Mouse (Mus musculus): ENCODE data around the gene Ctrc. TPM values are rescaled to one million over a fixed set of nuclear protein-coding genes. Genes with fewer than 3 reads are reported as not detected.

Gene Ctrc
- polyA plus RNA-seq, 1 experiment from 2014 or later = not detected

DNA sequence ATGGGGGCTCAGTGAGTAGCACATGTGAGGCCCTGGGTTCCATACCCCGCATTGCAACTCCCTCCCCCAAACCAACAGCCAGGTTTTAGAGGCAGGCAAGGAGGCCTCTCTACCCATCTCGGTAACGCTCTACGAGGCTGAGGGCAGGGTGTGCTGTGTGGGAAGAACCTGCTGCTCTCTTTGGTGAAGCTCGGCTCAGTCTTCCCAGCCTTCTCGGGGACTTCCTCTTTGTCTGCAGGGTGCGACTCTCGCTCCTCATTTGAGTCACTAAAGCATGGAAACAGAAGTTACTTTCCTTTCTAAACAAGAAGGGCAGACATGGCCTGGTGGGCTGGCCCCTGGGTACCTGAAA lies 79.9 kb downstream of the Ctrc start:
- Histone ChIP-seq H3K9ac (ENCODE audit: low read depth, low read length) (no peak overlapping the region), H3K4me2 (ENCODE audit: low read depth, low read length) (peak overlapping the region; percentile 41), H3K27me3 (replicated peaks; ENCODE audit: control insufficient read depth, insufficient read depth, low read length) (no peaks in the 10 kb centered on the region), H3K36me3 (ENCODE audit: control insufficient read depth, insufficient read depth, low read length) (peaks cover 86% of the 10 kb centered on the region), H3K27ac (replicated peaks; ENCODE audit: low read depth, low read length) (peak overlapping the region; percentile 95), H3K4me1 (ENCODE audit: control insufficient read depth, insufficient read depth, low read length) (peaks cover 21% of the 10 kb centered on the region), H3K9me3 (ENCODE audit: control insufficient read depth, low read length) (no peaks in the 10 kb centered on the region), H3K4me3 (ENCODE audit: low read depth, low read length) (no peak overlapping the region)
- ATAC-seq (ENCODE audit: low read depth) = no peak
- DNase-seq (ENCODE audit: low spot score) = no peak
- WGBS = 63% methylated on average over 8 of the region's 8 CpGs

DNA sequence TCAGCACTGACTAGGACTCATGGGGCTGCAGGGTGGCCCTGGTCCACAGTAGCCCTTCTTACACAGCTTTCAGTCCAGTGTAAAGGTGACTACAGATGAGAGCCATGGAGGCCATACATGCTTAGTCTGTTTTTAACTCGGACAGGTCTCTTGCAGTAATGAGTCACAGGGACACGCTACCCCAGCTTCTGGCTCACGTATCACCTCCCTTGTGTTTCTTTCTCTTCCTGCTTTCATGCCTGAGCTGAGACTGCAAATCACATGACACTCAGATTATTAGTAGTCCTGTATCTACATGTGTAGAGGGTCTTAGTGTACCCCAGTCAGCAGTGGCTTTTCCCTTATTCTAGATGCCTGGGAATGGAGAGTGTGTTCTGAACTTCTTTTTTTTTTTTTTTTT lies 81.2 kb downstream of the Ctrc start:
- WGBS = 88% methylated on average over 3 of the region's 3 CpGs
- Histone ChIP-seq H3K9me3 (ENCODE audit: control insufficient read depth, low read length) (no peaks in the 10 kb centered on the region), H3K27ac (replicated peaks; ENCODE audit: low read depth, low read length) (no peak overlapping the region), H3K4me3 (ENCODE audit: low read depth, low read length) (no peak overlapping the region), H3K4me2 (ENCODE audit: low read depth, low read length) (no peak overlapping the region), H3K36me3 (ENCODE audit: control insufficient read depth, insufficient read depth, low read length) (peaks cover 76% of the 10 kb centered on the region), H3K4me1 (ENCODE audit: control insufficient read depth, insufficient read depth, low read length) (peaks cover 21% of the 10 kb centered on the region), H3K27me3 (replicated peaks; ENCODE audit: control insufficient read depth, insufficient read depth, low read length) (no peaks in the 10 kb centered on the region), H3K9ac (ENCODE audit: low read depth, low read length) (no peak overlapping the region)
- DNase-seq (ENCODE audit: low spot score) (no peak), ATAC-seq (ENCODE audit: low read depth) (no peak)

Other genes starting within 250 kb of the Ctrc start
- gene Fblim1, start 240.3 kb downstream of the Ctrc start, polyA plus RNA-seq (2014; fragmentation: Nextera tagmentation; extraction: Ambion mirVana) = 22.8 and 27.7 TPM in 2 replicates
- 0.17 and 0.41 TPM in 2 replicates for gene Tmem82, start 227.7 kb downstream of the Ctrc start, polyA plus RNA-seq (2014; fragmentation: Nextera tagmentation; extraction: Ambion mirVana)
- gene Slc25a34, start 222.5 kb downstream of the Ctrc start, polyA plus RNA-seq (2014; fragmentation: Nextera tagmentation; extraction: Ambion mirVana) = 0.08 TPM in 1 of 2 replicates, not detected in the other
- 3.7 and 4.5 TPM in 2 replicates for gene Plekhm2, start 181.5 kb downstream of the Ctrc start, polyA plus RNA-seq (2014; fragmentation: Nextera tagmentation; extraction: Ambion mirVana)
- 1.9 and 2.7 TPM in 2 replicates for gene Rsc1a1, start 160.8 kb downstream of the Ctrc start, polyA plus RNA-seq (2014; fragmentation: Nextera tagmentation; extraction: Ambion mirVana)
- 18.8 and 19.4 TPM in 2 replicates for gene Ddi2, start 122.9 kb downstream of the Ctrc start, polyA plus RNA-seq (2014; fragmentation: Nextera tagmentation; extraction: Ambion mirVana)
- gene Agmat, start 99.7 kb downstream of the Ctrc start, polyA plus RNA-seq (2014; fragmentation: Nextera tagmentation; extraction: Ambion mirVana) = 0.13 and 0.29 TPM in 2 replicates
- gene Dnajc16, start 55.4 kb downstream of the Ctrc start, polyA plus RNA-seq (2014; fragmentation: Nextera tagmentation; extraction: Ambion mirVana) = 3.1 and 4.0 TPM in 2 replicates
- 10.3 and 14.2 TPM in 2 replicates for gene Casp9, start 52.7 kb downstream of the Ctrc start, polyA plus RNA-seq (2014; fragmentation: Nextera tagmentation; extraction: Ambion mirVana)
- not detected in 2 replicates for gene Cela2a, start 20.2 kb downstream of the Ctrc start, polyA plus RNA-seq (2014; fragmentation: Nextera tagmentation; extraction: Ambion mirVana)
- gene Efhd2, start 28.6 kb upstream of the Ctrc start, polyA plus RNA-seq (2014; fragmentation: Nextera tagmentation; extraction: Ambion mirVana) = 61.6 and 62.1 TPM in 2 replicates
- gene Fhad1, start 168.7 kb upstream of the Ctrc start, polyA plus RNA-seq (2014; fragmentation: Nextera tagmentation; extraction: Ambion mirVana) = 5.9 and 6.8 TPM in 2 replicates
- gene Tmem51, start 237.9 kb upstream of the Ctrc start, polyA plus RNA-seq (2014; fragmentation: Nextera tagmentation; extraction: Ambion mirVana) = 14.6 and 14.9 TPM in 2 replicates

Measured in embryonic facial prominence, embryonic 14.5 days (tissue).